Mouse (Mus musculus): ENCODE measurements around the gene Plekhs1.

- TF ChIP-seq POLR2A (IDR thresholded peaks at IDR 0.05; ENCODE audit: borderline replicate concordance, control insufficient read depth, low read depth, low read length) (no peak), CTCF (IDR thresholded peaks at IDR 0.05; ENCODE audit: control insufficient read depth, insufficient read depth, low read length) (no peak)
Measured at GRCm38 (mm10) chr19:56489601-56490000, 28.2 kb downstream of the Plekhs1 start.
